Mouse (Mus musculus) kidney, adult 10 weeks (tissue): ENCODE data around the gene Il13. TPM values are rescaled to one million over a fixed set of nuclear protein-coding genes. Genes with fewer than 3 reads are reported as not detected.

Experiments used
- polyA plus RNA-seq: library from polyadenylated mRNA; stranded (reverse); fragments of 350-450 nt; fragmentation: Illumina TruSeq; extraction: RNeasy Lipid Tissue Mini Kit (QIAGEN cat#74804); gene quantifications from one replicate; pipeline ENCODE4 v1.2.3, GENCODE M21; 2014; ENCODE audit warnings: low read depth, low replicate concordance

Il13 gene
- polyA plus RNA-seq: not detected

DNA sequence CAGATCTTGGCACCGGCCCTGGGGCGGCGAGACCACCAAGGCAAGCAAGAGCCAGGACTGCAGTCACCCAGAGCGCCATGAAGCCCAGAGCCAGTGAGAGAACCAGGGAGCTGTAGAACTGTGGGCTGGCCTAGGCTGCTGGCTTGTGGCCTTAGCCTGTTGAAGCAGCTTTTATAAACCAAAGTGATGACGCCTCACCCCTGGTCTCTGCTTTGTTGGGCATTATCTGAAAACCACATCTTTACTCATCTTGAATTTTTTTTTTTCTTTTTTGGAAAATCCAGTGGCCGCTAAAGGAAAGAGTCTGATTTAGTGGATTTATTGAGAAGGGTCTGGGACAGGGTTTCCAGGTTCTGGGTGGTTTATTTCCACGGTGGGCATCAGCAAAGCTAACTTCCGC lies at the start of gene Il13:
Gene Il13, minus strand, starts transcription at position 147 of the 400 bp plus-strand sequence.

DNA sequence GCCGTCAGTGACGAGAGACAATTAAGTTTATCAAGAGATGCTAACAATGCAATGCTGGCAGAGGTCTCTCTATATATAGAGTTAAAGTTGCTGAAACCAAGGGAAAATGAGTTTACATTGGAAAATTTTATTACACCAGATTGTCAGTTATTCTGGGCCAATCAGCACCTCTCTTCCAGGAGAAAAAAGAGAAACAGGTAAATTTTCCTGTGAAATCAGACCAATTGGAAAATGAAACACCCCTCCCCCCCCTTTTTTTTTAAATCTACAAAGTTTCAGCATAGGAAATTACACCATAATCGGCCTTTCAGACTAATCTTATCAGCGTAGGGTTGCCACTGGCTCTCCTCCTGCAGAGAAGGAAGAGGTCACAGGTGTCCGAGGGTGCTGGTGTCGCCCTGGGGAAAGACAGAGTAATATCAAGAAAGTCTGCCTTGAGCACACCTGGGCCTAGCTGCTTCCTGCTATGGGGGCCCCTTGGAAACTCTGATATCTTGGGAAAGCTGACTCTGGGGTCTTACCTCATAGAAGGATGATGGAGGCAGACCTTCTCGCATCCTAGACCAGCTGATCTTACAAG lies 15.8 kb downstream of the Il13 start, which contains the start of gene Il4:
Gene Il4, minus strand, starts transcription at position 51 of the 580 bp plus-strand sequence.

Other genes with a start within 250 kb of the Il13 start
- not detected for gene Leap2, start 211.5 kb downstream of the Il13 start, polyA plus RNA-seq
- gene Uqcrq, start 203.9 kb downstream of the Il13 start, polyA plus RNA-seq: 60.7 TPM
- gene Gdf9, start 203.7 kb downstream of the Il13 start, polyA plus RNA-seq: not detected
- not detected for gene Gm10447, start 177.6 kb downstream of the Il13 start, polyA plus RNA-seq
- not detected for gene Shroom1, start 177.5 kb downstream of the Il13 start, polyA plus RNA-seq
- not detected for gene Gm9837, start 164.2 kb downstream of the Il13 start, polyA plus RNA-seq
- not detected for gene Gm9945, start 154.5 kb downstream of the Il13 start, polyA plus RNA-seq
- 2.9 TPM for gene Sowaha, start 154.4 kb downstream of the Il13 start, polyA plus RNA-seq
- 7.8 TPM for gene Sept8, start 115.4 kb downstream of the Il13 start, polyA plus RNA-seq
- gene Kif3a, start 67.3 kb downstream of the Il13 start, polyA plus RNA-seq: 17.7 TPM
- not detected for gene Il4, start 16.0 kb downstream of the Il13 start, polyA plus RNA-seq
- 15.4 TPM for gene Rad50, start 72.6 kb upstream of the Il13 start, polyA plus RNA-seq
- not detected for gene Il5, start 86.1 kb upstream of the Il13 start, polyA plus RNA-seq
- 1.6 TPM for gene Irf1, start 135.3 kb upstream of the Il13 start, polyA plus RNA-seq
- gene Gm17334, start 138.5 kb upstream of the Il13 start, polyA plus RNA-seq: not detected
- gene Gm12216, start 224.6 kb upstream of the Il13 start, polyA plus RNA-seq: not detected